Mouse (Mus musculus) adrenal gland, adult 8-10 months (tissue): ENCODE measurements around the gene Lrif1. TPM values are rescaled to one million over a fixed set of nuclear protein-coding genes. Genes with fewer than 3 reads are reported as not detected.
"Not testable (repeated sequence)": the region's sequence is repeated elsewhere in the genome, so short reads cannot be mapped to it uniquely, and the experiment has no call there.

ENCODE experiments used
- DNase-seq: peaks from one replicate; pipeline ENCODE4 v3.0.0; 2022
- total RNA-seq, 4 experiments: library from RNA; stranded (reverse); gene quantifications; 2 replicates each; pipeline ENCODE4 v1.2.4; 2022

Gene Lrif1
- total RNA-seq, result 10 to 100 TPM; 16.7 to 25.1 (median 19.3) TPM

- peak; percentile 66 for DNase-seq
Observed at GRCm38 (mm10) chr3:106684830-106685229, at the start of gene Lrif1. Gene Lrif1 (plus strand): TSS chr3:106684987.

GRCm38 (mm10) chr3:106672811-106673210 is 12.0 kb upstream of the Lrif1 start:
- DNase-seq, result not testable (repeated sequence)

- DNase-seq, result no peak
Observed at GRCm38 (mm10) chr3:106685381-106685780, 594 bp downstream of the Lrif1 start.

GRCm38 (mm10) chr3:106721397-106722027 is 36.7 kb downstream of the Lrif1 start:
- DNase-seq, result peak; percentile 97

GRCm38 (mm10) chr3:106722028-106722945 is 37.5 kb downstream of the Lrif1 start:
- peak; percentile 83 for DNase-seq

GRCm38 (mm10) chr3:106755898-106756297 is 71.1 kb downstream of the Lrif1 start:
- no peak for DNase-seq

GRCm38 (mm10) chr3:106771834-106772233 is 87.0 kb downstream of the Lrif1 start:
- DNase-seq, result no peak

GRCm38 (mm10) chr3:106785130-106785529 is 100.3 kb downstream of the Lrif1 start:
- no peak for DNase-seq

Other genes with a start within 250 kb of the Lrif1 start
- 1 to 10 TPM; 2.4 to 8.7 (median 4.8) TPM for gene Dennd2d, start 202.6 kb upstream of the Lrif1 start, total RNA-seq
- gene Dram2, start 137.2 kb upstream of the Lrif1 start, total RNA-seq, result 10 to 100 TPM; 51.8 to 92.8 (median 72.2) TPM
- 10 to 100 TPM; 33.0 to 44.5 (median 37.8) TPM for gene Cept1, start 137.2 kb upstream of the Lrif1 start, total RNA-seq
- 10 to 100 TPM in 2 of 4 experiments, 1 to 10 TPM in 2; 6.5 to 18.4 (median 12.7) TPM for gene Cd53, start 105.2 kb downstream of the Lrif1 start, total RNA-seq
- gene Olfr266, start 141.3 kb downstream of the Lrif1 start, total RNA-seq, result not detected